Mouse (Mus musculus) neural tube, embryonic 13.5 days (tissue): ENCODE measurements around the gene Olfr469. TPM values are rescaled to one million over a fixed set of nuclear protein-coding genes. Genes with fewer than 3 reads are reported as not detected.

Experiments used
- polyA plus RNA-seq: library from polyadenylated mRNA; unstranded; fragments of >200 nt; fragmentation: Nextera tagmentation; extraction: Ambion mirVana; gene quantifications from 2 replicates; pipeline ENCODE4 v1.2.1, GENCODE M21; 2015

Olfr469 gene
- polyA plus RNA-seq, 1 experiment from 2014 or later = not detected

Other genes starting within 250 kb of the Olfr469 start
- gene Ppfibp2, start 230.3 kb downstream of the Olfr469 start, polyA plus RNA-seq = 1.7 and 2.4 TPM in 2 replicates
- gene 5330417H12Rik, start 200.4 kb downstream of the Olfr469 start, polyA plus RNA-seq = not detected in 2 replicates
- gene Cyb5r2, start 67.5 kb downstream of the Olfr469 start, polyA plus RNA-seq = 0.07 TPM in 1 of 2 replicates, not detected in the other
- not detected in 2 replicates for gene Ovch2, start 24.3 kb downstream of the Olfr469 start, polyA plus RNA-seq
- not detected in 2 replicates for gene Olfr467, start 13.3 kb downstream of the Olfr469 start, polyA plus RNA-seq
- gene Olfr470, start 21.9 kb upstream of the Olfr469 start, polyA plus RNA-seq = not detected in 2 replicates
- gene Olfr472, start 72.4 kb upstream of the Olfr469 start, polyA plus RNA-seq = not detected in 2 replicates
- gene Olfr473, start 104.9 kb upstream of the Olfr469 start, polyA plus RNA-seq = not detected in 2 replicates
- gene Olfr474, start 129.1 kb upstream of the Olfr469 start, polyA plus RNA-seq = not detected in 2 replicates
- not detected in 2 replicates for gene Olfr476, start 139.3 kb upstream of the Olfr469 start, polyA plus RNA-seq
- not detected in 2 replicates for gene Olfr477, start 161.2 kb upstream of the Olfr469 start, polyA plus RNA-seq
- not detected in 2 replicates for gene Olfr478, start 208.4 kb upstream of the Olfr469 start, polyA plus RNA-seq
- gene Olfr479, start 225.2 kb upstream of the Olfr469 start, polyA plus RNA-seq = not detected in 2 replicates
- gene Olfr480, start 241.8 kb upstream of the Olfr469 start, polyA plus RNA-seq = not detected in 2 replicates